Mouse (Mus musculus): ENCODE results near the gene Tlx2.

DNA sequence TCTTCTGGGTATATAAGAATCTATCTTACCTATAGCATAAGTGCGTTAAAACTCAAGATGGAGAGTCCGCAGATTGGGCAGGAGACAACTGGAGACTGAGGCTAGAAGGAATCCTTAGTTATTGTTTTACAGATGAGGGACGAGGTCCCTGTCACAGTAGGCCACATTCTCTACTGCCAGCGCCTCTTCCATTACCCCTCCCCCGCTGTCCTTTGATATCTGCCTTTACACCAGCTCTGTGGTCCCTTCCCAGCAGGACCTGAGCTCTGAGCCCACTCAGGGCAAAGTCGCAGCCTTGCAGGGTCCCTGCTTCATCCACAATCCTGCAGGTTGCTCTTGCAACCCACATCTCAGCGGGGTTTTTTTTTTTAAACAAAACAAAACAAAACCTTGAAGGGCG is 1.9 kb downstream of the Tlx2 start:
- TF ChIP-seq CTCF (IDR thresholded peaks at IDR 0.05; ENCODE audit: borderline replicate concordance, extremely low read depth, insufficient read depth, insufficient read length): no peak
- TF ChIP-seq POLR2A (IDR thresholded peaks at IDR 0.05; ENCODE audit: borderline replicate concordance, extremely low read depth, insufficient read depth, insufficient read length, poor library complexity, severe bottlenecking): no peak
